Mouse (Mus musculus) brain, embryonic 14.5 days (tissue): ENCODE results near the gene Plpp2. TPM values are rescaled to one million over a fixed set of nuclear protein-coding genes. Genes with fewer than 3 reads are reported as not detected.
A peak's percentile ranks its signal among the peaks of the same experiment; 100 is the strongest.

Experiments
- DNase-seq: peaks from one replicate; pipeline ENCODE4 v3.0.0-alpha.2; 2011; ENCODE audit warnings: low read depth
- CTCF ChIP-seq: fragments of 200-500 bp; IDR thresholded peaks from 2 replicates; pipeline ENCODE4 v1.5.1; 2012; ENCODE audit warnings: inconsistent platforms, mild to moderate bottlenecking, moderate library complexity, borderline replicate concordance; ENCODE audit not compliant: insufficient read depth, insufficient read length; ENCODE audit errors: extremely low read depth
- POLR2A ChIP-seq: fragments of 200-500 bp; IDR thresholded peaks from 2 replicates; pipeline ENCODE4 v1.6.1; 2012; ENCODE audit warnings: mild to moderate bottlenecking, inconsistent platforms, borderline replicate concordance; ENCODE audit not compliant: poor library complexity, insufficient read depth, insufficient read length, severe bottlenecking; ENCODE audit errors: extremely low read depth
- polyA plus RNA-seq: library from polyadenylated mRNA; depleted of rRNA; stranded (reverse); fragments of >200 nt; gene quantifications from 2 replicates; pipeline ENCODE4 v1.2.3, GENCODE M21; 2012; rRNA removed

The Plpp2 gene
- polyA plus RNA-seq = 8.9 and 13.8 TPM in 2 replicates

GRCm38 (mm10) chr10:79533126-79533911 lies at the start of gene Plpp2:
TSS of gene Plpp2 (minus strand) at chr10:79533796.
- TF ChIP-seq POLR2A (no peak), CTCF (peak; percentile 63)
- peak; percentile 56 for DNase-seq

GRCm38 (mm10) chr10:79581501-79581900 lies 47.9 kb upstream of the Plpp2 start:
- DNase-seq = no peak
- TF ChIP-seq POLR2A = no peak
- TF ChIP-seq CTCF = no peak

- DNase-seq = peak; percentile 48
- TF ChIP-seq POLR2A = no peak
- TF ChIP-seq CTCF = peak; percentile 71; the same call in 1 of the 2 replicates
Observed at GRCm38 (mm10) chr10:79580811-79581210, 47.2 kb upstream of the Plpp2 start.

GRCm38 (mm10) chr10:79580356-79580755 lies 46.8 kb upstream of the Plpp2 start:
- DNase-seq = no peak
- no peak for TF ChIP-seq CTCF
- TF ChIP-seq POLR2A = no peak

GRCm38 (mm10) chr10:79579781-79580180 lies 46.2 kb upstream of the Plpp2 start:
- no peak for DNase-seq
- TF ChIP-seq CTCF = no peak
- TF ChIP-seq POLR2A = no peak

GRCm38 (mm10) chr10:79578891-79579290 lies 45.3 kb upstream of the Plpp2 start:
- TF ChIP-seq POLR2A (no peak), CTCF (no peak)
- DNase-seq = no peak

GRCm38 (mm10) chr10:79578276-79578675 lies 44.7 kb upstream of the Plpp2 start:
- DNase-seq = no peak
- no peak for TF ChIP-seq POLR2A

GRCm38 (mm10) chr10:79577376-79577775 lies 43.8 kb upstream of the Plpp2 start:
- DNase-seq = no peak
- TF ChIP-seq POLR2A (no peak), CTCF (no peak)

- TF ChIP-seq CTCF (no peak), POLR2A (no peak)
- no peak for DNase-seq
Observed at GRCm38 (mm10) chr10:79575754-79576153, 42.2 kb upstream of the Plpp2 start.

- no peak for DNase-seq
- TF ChIP-seq CTCF = no peak
- TF ChIP-seq POLR2A = no peak
Observed at GRCm38 (mm10) chr10:79574796-79575195, 41.2 kb upstream of the Plpp2 start.

- DNase-seq = no peak
- TF ChIP-seq CTCF (no peak), POLR2A (no peak)
Observed at GRCm38 (mm10) chr10:79574350-79574749, 40.8 kb upstream of the Plpp2 start.

- no peak for TF ChIP-seq POLR2A
Observed at GRCm38 (mm10) chr10:79573611-79574010, 40.0 kb upstream of the Plpp2 start.

More at GRCm38 (mm10) chr10:79573611-79574010, 40.0 kb upstream of the Plpp2 start:
- DNase-seq = no peak
